Mouse (Mus musculus) retina, postnatal 1 day (tissue): Measurements from ENCODE around the gene Dut.

Experiments
- DNase-seq: peaks from one replicate; pipeline ENCODE4 v3.0.0-alpha.2; 2012

Gene Dut

DNA sequence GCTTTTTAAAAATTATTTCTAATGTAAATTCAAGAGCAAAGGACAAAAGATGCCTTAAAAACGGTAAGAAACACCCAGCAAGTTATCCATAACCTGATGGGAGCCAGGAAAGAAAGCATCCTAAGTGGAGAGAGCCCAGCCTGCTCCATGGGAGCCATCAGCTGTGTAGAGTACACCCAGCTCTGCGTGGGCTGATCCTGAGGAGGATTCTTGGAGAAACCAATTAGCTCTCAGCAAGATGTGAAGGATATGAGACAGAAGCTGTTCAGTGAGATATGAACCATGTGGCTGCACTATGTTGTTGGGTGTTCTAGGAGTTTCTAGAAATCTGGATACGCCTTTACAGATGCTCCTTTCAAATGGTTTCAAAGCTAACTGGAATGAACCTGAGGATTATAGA lies 58.7 kb downstream of the Dut start:
- no peak for DNase-seq
